ENCODE assay signal across 9 mouse cellular contexts in the genomic region with DNA sequence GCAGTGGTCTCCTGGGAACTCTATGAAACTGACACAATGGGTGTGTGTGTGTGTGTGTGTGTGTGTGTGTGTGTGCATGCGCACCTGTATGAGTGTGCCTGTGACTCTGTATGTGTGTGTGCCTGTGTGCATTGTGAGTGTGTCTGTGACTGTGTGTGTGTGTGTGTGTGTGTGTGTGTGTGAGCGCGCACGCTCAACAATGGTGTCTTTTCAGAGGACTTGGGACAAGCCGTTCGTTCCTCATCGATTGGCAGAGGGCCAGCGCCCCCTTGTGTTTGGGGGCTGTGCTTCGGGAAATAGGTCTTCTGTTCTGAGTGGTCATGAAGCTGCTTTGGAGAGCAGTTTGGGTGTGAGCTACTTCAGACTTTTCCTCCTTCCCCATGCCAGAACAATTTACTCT. TPM values are rescaled to one million over a fixed set of nuclear protein-coding genes. Genes with fewer than 3 reads are reported as not detected.
A peak's percentile ranks its signal among the peaks of the same experiment; 100 is the strongest.
DNase-seq lines count a peak whose midpoint lies in the region; ATAC-seq lines count a peak whose summit lies in the region.
"Not testable (repeated sequence)": the region's sequence is repeated elsewhere in the genome, so short reads cannot be mapped to it uniquely, and the experiment has no call there.
"Had no signal": no experiment of that assay in that cellular context is flagged by ENCODE, and none has a peak within 500 bp of the region (broad histone marks: within the 10 kb centered on the region; RNA-seq: fewer than 3 reads in every experiment).

No protein-coding gene starts in this region.

- not testable (repeated sequence) for H3K9me3 ChIP-seq in embryonic facial prominence, embryonic 12.5 days; hindbrain, embryonic 10.5 days; kidney, embryonic 15.5 days (replicated peaks); limb, embryonic 13.5 days; midbrain, embryonic 10.5 days (replicated peaks)

- whole genome bisulfite sequencing in embryonic facial prominence, embryonic 12.5 days, result 13% methylated on average over 9 of the region's 9 CpGs
- WGBS in hindbrain, embryonic 10.5 days, result 19% methylated on average over 9 of the region's 9 CpGs
- WGBS in kidney, embryonic 15.5 days, result 18% methylated on average over 9 of the region's 9 CpGs
- WGBS in limb, embryonic 13.5 days, result 21% methylated on average over 9 of the region's 9 CpGs
- 27% methylated on average over 9 of the region's 9 CpGs for WGBS in midbrain, embryonic 10.5 days

- not testable (repeated sequence) for H3K4me2 ChIP-seq in embryonic facial prominence, embryonic 12.5 days (replicated peaks); kidney, embryonic 15.5 days; limb, embryonic 13.5 days (replicated peaks)

- H3K4me3 ChIP-seq in embryonic facial prominence, embryonic 12.5 days; hindbrain, embryonic 10.5 days; kidney, embryonic 15.5 days (replicated peaks); limb, embryonic 13.5 days; midbrain, embryonic 10.5 days: not testable (repeated sequence)

- not testable (repeated sequence) for H3K27ac ChIP-seq in embryonic facial prominence, embryonic 12.5 days; hindbrain, embryonic 10.5 days; kidney, embryonic 15.5 days; limb, embryonic 13.5 days; midbrain, embryonic 10.5 days (replicated peaks)

- DNase-seq in A20 (ENCODE audit: low read depth, low spot score), result peak; percentile 64
- DNase-seq in c-Kit-positive CD71-negative TER-119-negative erythroid progenitor cells, embryonic 14.5 days (ENCODE audit: low read depth), result peak; percentile 48
- peak; percentile 67 for DNase-seq in hindbrain, embryonic 10.5 days (ENCODE audit: low spot score)
- peak; percentile 66 for DNase-seq in midbrain, embryonic 10.5 days (ENCODE audit: low spot score)
- peak; percentile 9 for DNase-seq in retina, postnatal 7 days (ENCODE audit: low read depth, low spot score)

- not testable (repeated sequence) for H3K9ac ChIP-seq in embryonic facial prominence, embryonic 12.5 days; kidney, embryonic 15.5 days; limb, embryonic 13.5 days

- H3K4me1 ChIP-seq in embryonic facial prominence, embryonic 12.5 days; hindbrain, embryonic 10.5 days (replicated peaks); kidney, embryonic 15.5 days; limb, embryonic 13.5 days; midbrain, embryonic 10.5 days: not testable (repeated sequence)

- not testable (repeated sequence) for H3K36me3 ChIP-seq in embryonic facial prominence, embryonic 12.5 days; hindbrain, embryonic 10.5 days; kidney, embryonic 15.5 days; midbrain, embryonic 10.5 days
- peaks cover 14% of the 10 kb centered on the region; the same call in 1 of the 2 replicates for H3K36me3 ChIP-seq in limb, embryonic 13.5 days

- not testable (repeated sequence) for H3K27me3 ChIP-seq in embryonic facial prominence, embryonic 12.5 days; hindbrain, embryonic 10.5 days (ENCODE audit: insufficient read depth, poor library complexity, severe bottlenecking); kidney, embryonic 15.5 days; limb, embryonic 13.5 days; midbrain, embryonic 10.5 days (ENCODE audit: low read depth, poor library complexity, severe bottlenecking)

- 0 out of 2 replicates have a peak, but pooled peaks have one; percentile 31 for ATAC-seq in embryonic facial prominence, embryonic 12.5 days (ENCODE audit: insufficient number of reproducible peaks, insufficient read depth, low FRiP score, low TSS enrichment)
- ATAC-seq in kidney, embryonic 15.5 days (replicated peaks; ENCODE audit: low FRiP score), result 0 out of 2 replicates have a peak, but pooled peaks have one; percentile 64
- ATAC-seq in limb, embryonic 13.5 days (ENCODE audit: low FRiP score, low read depth), result 0 out of 2 replicates have a peak, but pooled peaks have one; percentile 19

RNA-seq across cellular contexts. Expression of a gene that starts 35.2 kb away (rescaled TPM):
- polyA plus RNA-seq in embryonic facial prominence, embryonic 12.5 days (2016; fragmentation: Nextera tagmentation; extraction: Ambion mirVana), result 6.4 and 9.2 TPM in 2 replicates
- 0.16 and 0.30 TPM in 2 replicates for polyA plus RNA-seq in hindbrain, embryonic 10.5 days (2016; fragmentation: Nextera tagmentation; extraction: Ambion mirVana)
- polyA plus RNA-seq in kidney, embryonic 15.5 days (2015; fragmentation: Nextera tagmentation; extraction: Ambion mirVana), result 0.98 and 0.99 TPM in 2 replicates
- 29.7 and 32.1 TPM in 2 replicates for polyA plus RNA-seq in limb, embryonic 13.5 days (2015; fragmentation: Nextera tagmentation; extraction: Ambion mirVana)
- 0.25 and 0.51 TPM in 2 replicates for polyA plus RNA-seq in midbrain, embryonic 10.5 days (2016; fragmentation: Nextera tagmentation; extraction: Ambion mirVana)
- polyA plus RNA-seq: liver, adult 2 months had no signal

RNA-seq across cellular contexts. Expression of a gene that starts 46.2 kb away (rescaled TPM):
- polyA plus RNA-seq in embryonic facial prominence, embryonic 12.5 days (2016; fragmentation: Nextera tagmentation; extraction: Ambion mirVana), result 8.3 and 8.6 TPM in 2 replicates
- polyA plus RNA-seq in hindbrain, embryonic 10.5 days (2016; fragmentation: Nextera tagmentation; extraction: Ambion mirVana), result 6.4 and 8.8 TPM in 2 replicates
- polyA plus RNA-seq in kidney, embryonic 15.5 days (2015; fragmentation: Nextera tagmentation; extraction: Ambion mirVana), result 3.1 and 5.0 TPM in 2 replicates
- polyA plus RNA-seq in limb, embryonic 13.5 days (2015; fragmentation: Nextera tagmentation; extraction: Ambion mirVana), result 7.6 and 7.7 TPM in 2 replicates
- polyA plus RNA-seq in midbrain, embryonic 10.5 days (2016; fragmentation: Nextera tagmentation; extraction: Ambion mirVana), result 7.0 and 7.7 TPM in 2 replicates

Comparison
In these comparisons a context has a peak if more than half of its experiments do, and no peak if none do; other contexts are left out.
1. DNase-seq: peak in every context shown above with its lines; median percentile 67 in hindbrain, embryonic 10.5 days; 66 in midbrain, embryonic 10.5 days; 64 in A20; 48 in c-Kit-positive CD71-negative TER-119-negative erythroid progenitor cells, embryonic 14.5 days; 9 in retina, postnatal 7 days.